Mouse (Mus musculus): ENCODE results near the gene Pkp4. TPM values are rescaled to one million over a fixed set of nuclear protein-coding genes. Genes with fewer than 3 reads are reported as not detected.

The Pkp4 gene
- polyA plus RNA-seq, 1 experiment from 2014 or later: 12.2 TPM

DNA sequence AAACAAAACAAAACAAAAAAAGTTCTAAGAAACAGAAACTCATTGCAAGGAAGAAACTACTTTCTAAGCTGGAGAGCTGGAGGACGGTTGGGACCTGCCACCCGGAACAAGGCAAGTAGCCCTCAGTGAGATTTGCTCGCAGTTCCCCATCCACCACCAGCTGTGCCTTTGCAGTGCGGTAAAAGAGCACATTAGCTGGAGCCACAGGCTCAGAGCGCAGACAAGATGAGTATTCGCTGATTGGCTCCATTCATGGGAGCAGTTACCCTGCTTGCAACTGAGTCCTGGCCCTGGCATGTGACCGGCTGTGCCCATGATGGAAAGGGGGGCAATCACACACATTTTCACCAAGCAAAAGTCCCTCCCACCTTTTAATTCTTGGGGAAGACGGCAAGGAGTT is 127.0 kb downstream of the Pkp4 start:
- Histone ChIP-seq H3K27ac (no peak overlapping the region), H3K4me2 (replicated peaks) (no peak overlapping the region), H3K4me3 (no peak overlapping the region), H3K9me3 (no peaks in the 10 kb centered on the region), H3K9ac (no peak overlapping the region), H3K36me3 (no peaks in the 10 kb centered on the region), H3K4me1 (0 out of 2 replicates have a peak, but pooled peaks cover 3% of the 10 kb centered on the region), H3K27me3 (replicated peaks) (no peaks in the 10 kb centered on the region)
- no peak for ATAC-seq (ENCODE audit: low FRiP score, low read depth)
- 68% methylated on average over 8 of the region's 8 CpGs for WGBS

DNA sequence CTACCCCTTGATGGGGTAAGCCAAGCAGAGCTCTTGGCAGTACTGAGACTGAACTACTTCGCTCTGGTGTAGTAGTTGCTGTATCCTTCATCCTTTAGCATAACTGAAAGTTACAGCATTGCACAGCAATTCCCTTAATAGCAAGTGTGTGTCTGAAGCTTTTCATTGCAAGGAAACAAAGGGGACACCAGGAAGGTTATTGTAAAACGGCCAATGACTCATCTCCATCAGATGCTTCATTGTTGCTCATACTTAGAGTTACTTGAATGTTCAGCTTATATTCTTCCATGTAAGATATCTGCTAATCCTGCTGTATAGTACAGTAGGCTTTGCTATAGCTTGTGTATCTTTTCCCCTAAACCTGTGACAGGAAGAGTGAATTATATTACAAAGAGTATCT is 128.8 kb downstream of the Pkp4 start:
- Histone ChIP-seq H3K9ac (no peak overlapping the region), H3K36me3 (no peaks in the 10 kb centered on the region), H3K27me3 (replicated peaks) (no peaks in the 10 kb centered on the region), H3K4me3 (no peak overlapping the region), H3K9me3 (no peaks in the 10 kb centered on the region), H3K27ac (no peak overlapping the region), H3K4me2 (replicated peaks) (no peak overlapping the region), H3K4me1 (0 out of 2 replicates have a peak, but pooled peaks cover 3% of the 10 kb centered on the region)
- ATAC-seq (ENCODE audit: low FRiP score, low read depth): no peak
- WGBS: 80% methylated on average over 2 of the region's 2 CpGs

- Histone ChIP-seq H3K36me3 (no peaks in the 10 kb centered on the region), H3K27me3 (replicated peaks) (no peaks in the 10 kb centered on the region), H3K9ac (no peak overlapping the region), H3K4me1 (0 out of 2 replicates have a peak, but pooled peaks cover 3% of the 10 kb centered on the region), H3K27ac (no peak overlapping the region), H3K9me3 (no peaks in the 10 kb centered on the region), H3K4me3 (no peak overlapping the region), H3K4me2 (replicated peaks) (no peak overlapping the region)
- WGBS: 61% methylated on average over 3 of the region's 3 CpGs
- no peak for ATAC-seq (ENCODE audit: low FRiP score, low read depth)
Observed at GRCm38 (mm10) chr2:59290391-59290790, 129.7 kb downstream of the Pkp4 start.

GRCm38 (mm10) chr2:59299831-59300230 is 139.2 kb downstream of the Pkp4 start:
- Histone ChIP-seq H3K9me3 (no peaks in the 10 kb centered on the region), H3K27ac (no peak overlapping the region), H3K27me3 (replicated peaks) (no peaks in the 10 kb centered on the region), H3K4me2 (replicated peaks) (no peak overlapping the region), H3K4me3 (no peak overlapping the region), H3K36me3 (no peaks in the 10 kb centered on the region), H3K4me1 (peaks cover 11% of the 10 kb centered on the region; the same call in 1 of the 2 replicates), H3K9ac (no peak overlapping the region)
- no peak for ATAC-seq (ENCODE audit: low FRiP score, low read depth)
- WGBS: 91% methylated on average over 3 of the region's 3 CpGs

GRCm38 (mm10) chr2:59301671-59302070 is 141.0 kb downstream of the Pkp4 start:
- H3K36me3 ChIP-seq: peaks cover 11% of the 10 kb centered on the region
- H3K9ac ChIP-seq: no peak overlapping the region
- no peak overlapping the region for H3K27ac ChIP-seq
- no peak overlapping the region for H3K4me2 ChIP-seq (replicated peaks)
- no peaks in the 10 kb centered on the region for H3K27me3 ChIP-seq (replicated peaks)
- WGBS: 22% methylated on average over 12 of the region's 12 CpGs
- H3K4me3 ChIP-seq: no peak overlapping the region
- H3K4me1 ChIP-seq: peaks cover 11% of the 10 kb centered on the region; the same call in 1 of the 2 replicates
- no peaks in the 10 kb centered on the region for H3K9me3 ChIP-seq
- ATAC-seq (ENCODE audit: low FRiP score, low read depth): peak; percentile 76

GRCm38 (mm10) chr2:59302430-59302829 is 141.8 kb downstream of the Pkp4 start:
- Histone ChIP-seq H3K4me2 (replicated peaks) (no peak overlapping the region), H3K36me3 (peaks cover 17% of the 10 kb centered on the region), H3K4me3 (no peak overlapping the region), H3K4me1 (peaks cover 11% of the 10 kb centered on the region; the same call in 1 of the 2 replicates), H3K9me3 (no peaks in the 10 kb centered on the region), H3K9ac (no peak overlapping the region), H3K27me3 (replicated peaks) (no peaks in the 10 kb centered on the region), H3K27ac (no peak overlapping the region)
- no peak for ATAC-seq (ENCODE audit: low FRiP score, low read depth)
- 68% methylated on average over 6 of the region's 6 CpGs for WGBS

DNA sequence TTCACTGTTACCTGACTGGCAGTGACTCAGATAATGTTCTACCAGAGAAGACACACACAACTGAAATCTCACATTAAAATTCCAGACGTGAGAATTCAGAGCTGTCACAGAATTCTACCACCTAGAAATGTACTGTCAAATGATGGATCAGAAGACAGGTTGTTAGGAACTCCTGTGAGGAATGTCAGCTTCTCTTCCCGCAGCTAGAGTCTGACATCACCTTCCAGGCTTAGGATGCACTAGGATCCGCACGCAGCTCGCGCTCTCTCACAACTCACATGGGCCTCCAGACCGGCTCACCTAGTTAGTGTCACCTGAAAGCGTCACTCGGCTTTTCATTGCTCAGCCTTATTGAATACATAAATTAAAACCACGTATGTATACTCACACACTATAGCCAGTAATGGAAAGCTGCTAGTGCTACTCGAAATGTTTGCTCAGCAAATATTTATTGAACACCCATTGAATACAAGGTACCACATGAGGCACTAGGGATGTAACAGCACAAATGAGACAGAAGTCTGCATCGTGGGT is 142.9 kb downstream of the Pkp4 start:
- Histone ChIP-seq H3K36me3 (peaks cover 29% of the 10 kb centered on the region), H3K4me2 (replicated peaks) (no peak overlapping the region), H3K9me3 (no peaks in the 10 kb centered on the region), H3K9ac (no peak overlapping the region), H3K4me1 (peaks cover 11% of the 10 kb centered on the region; the same call in 1 of the 2 replicates), H3K4me3 (no peak overlapping the region), H3K27ac (no peak overlapping the region), H3K27me3 (replicated peaks) (no peaks in the 10 kb centered on the region)
- 91% methylated on average over 12 of the region's 12 CpGs for WGBS
- ATAC-seq (ENCODE audit: low FRiP score, low read depth): no peak

GRCm38 (mm10) chr2:59307302-59307701 is 146.7 kb downstream of the Pkp4 start:
- no peak overlapping the region for H3K9ac ChIP-seq
- H3K27ac ChIP-seq: no peak overlapping the region
- 95% methylated on average over 8 of the region's 8 CpGs for WGBS
- no peaks in the 10 kb centered on the region for H3K27me3 ChIP-seq (replicated peaks)
- no peaks in the 10 kb centered on the region for H3K9me3 ChIP-seq
- ATAC-seq (ENCODE audit: low FRiP score, low read depth): no peak
- no peak overlapping the region for H3K4me2 ChIP-seq (replicated peaks)
- peaks cover 3% of the 10 kb centered on the region; the same call in 1 of the 2 replicates for H3K4me1 ChIP-seq
- H3K36me3 ChIP-seq: peaks cover 39% of the 10 kb centered on the region
- no peak overlapping the region for H3K4me3 ChIP-seq

GRCm38 (mm10) chr2:59308055-59308454 is 147.4 kb downstream of the Pkp4 start:
- WGBS: 93% methylated on average over 19 of the region's 19 CpGs
- Histone ChIP-seq H3K27me3 (replicated peaks) (no peaks in the 10 kb centered on the region), H3K36me3 (peaks cover 39% of the 10 kb centered on the region), H3K4me2 (replicated peaks) (no peak overlapping the region), H3K4me1 (no peaks in the 10 kb centered on the region), H3K4me3 (no peak overlapping the region), H3K9me3 (no peaks in the 10 kb centered on the region), H3K27ac (no peak overlapping the region), H3K9ac (no peak overlapping the region)
- ATAC-seq (ENCODE audit: low FRiP score, low read depth): 0 out of 2 replicates have a peak, but pooled peaks have one; percentile 37

- Histone ChIP-seq H3K9ac (no peak overlapping the region), H3K36me3 (peaks cover 20% of the 10 kb centered on the region), H3K4me3 (no peak overlapping the region), H3K4me1 (no peaks in the 10 kb centered on the region), H3K9me3 (peaks cover under 1% of the 10 kb centered on the region), H3K4me2 (replicated peaks) (no peak overlapping the region), H3K27me3 (replicated peaks) (no peaks in the 10 kb centered on the region), H3K27ac (no peak overlapping the region)
- ATAC-seq (ENCODE audit: low FRiP score, low read depth): no peak
- WGBS: 65% methylated on average over 6 of the region's 6 CpGs
Observed at GRCm38 (mm10) chr2:59313293-59313692, 152.6 kb downstream of the Pkp4 start.

DNA sequence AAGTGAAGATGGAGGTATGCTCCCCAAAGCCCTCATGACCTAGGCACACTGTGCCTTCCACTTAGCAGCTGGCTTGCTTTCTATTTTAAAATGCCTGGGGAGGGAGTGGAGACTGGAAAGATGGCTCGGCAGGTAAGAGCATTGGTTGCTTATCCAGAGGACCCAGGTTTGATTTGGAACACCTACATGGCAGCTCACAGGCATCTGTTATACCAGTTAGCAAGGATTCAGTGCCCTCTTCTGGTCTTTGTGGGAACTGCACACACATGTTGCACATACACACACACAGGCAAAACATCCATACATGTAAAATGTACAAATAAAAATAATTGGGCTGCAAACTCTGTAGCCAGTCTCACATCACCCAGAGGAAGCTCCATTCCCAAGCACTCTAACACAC is 158.0 kb downstream of the Pkp4 start:
- 97% methylated on average over 1 of the region's 1 CpGs for WGBS
- no peak overlapping the region for H3K4me3 ChIP-seq
- H3K27ac ChIP-seq: no peak overlapping the region
- H3K9ac ChIP-seq: no peak overlapping the region
- peaks cover 41% of the 10 kb centered on the region for H3K36me3 ChIP-seq
- ATAC-seq (ENCODE audit: low FRiP score, low read depth): no peak
- H3K9me3 ChIP-seq: peaks cover 19% of the 10 kb centered on the region
- H3K4me1 ChIP-seq: no peaks in the 10 kb centered on the region
- no peak overlapping the region for H3K4me2 ChIP-seq (replicated peaks)
- no peaks in the 10 kb centered on the region for H3K27me3 ChIP-seq (replicated peaks)

DNA sequence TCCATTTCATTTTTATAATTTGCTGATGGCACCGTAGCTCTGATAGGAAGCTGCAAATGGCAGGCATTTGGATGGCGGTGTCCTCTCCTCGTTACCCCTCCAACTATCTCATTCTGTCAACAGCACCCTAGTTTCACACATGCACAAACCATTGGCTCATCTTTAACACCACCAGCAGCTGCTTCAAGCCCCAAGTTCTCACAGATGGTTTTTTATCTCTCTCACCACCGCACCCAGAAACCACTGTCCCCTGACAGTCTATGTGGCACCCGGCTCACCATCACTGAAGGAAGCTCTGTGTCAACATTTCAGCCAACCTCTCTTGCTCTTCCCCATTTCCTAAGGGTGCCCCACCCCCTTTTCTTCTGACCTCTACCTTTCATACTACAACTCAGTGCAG is 167.3 kb downstream of the Pkp4 start:
- Histone ChIP-seq H3K36me3 (no peaks in the 10 kb centered on the region), H3K4me3 (no peak overlapping the region), H3K9ac (no peak overlapping the region), H3K4me2 (replicated peaks) (no peak overlapping the region), H3K9me3 (no peaks in the 10 kb centered on the region), H3K27me3 (replicated peaks) (no peaks in the 10 kb centered on the region), H3K27ac (no peak overlapping the region), H3K4me1 (no peaks in the 10 kb centered on the region)
- ATAC-seq (ENCODE audit: low FRiP score, low read depth): no peak
- WGBS: 91% methylated on average over 5 of the region's 5 CpGs

GRCm38 (mm10) chr2:59331093-59331492 is 170.4 kb downstream of the Pkp4 start:
- no peaks in the 10 kb centered on the region for H3K4me1 ChIP-seq
- 83% methylated on average over 9 of the region's 9 CpGs for WGBS
- H3K9me3 ChIP-seq: no peaks in the 10 kb centered on the region
- H3K27me3 ChIP-seq (replicated peaks): no peaks in the 10 kb centered on the region
- H3K4me2 ChIP-seq (replicated peaks): no peak overlapping the region
- ATAC-seq (ENCODE audit: low FRiP score, low read depth): no peak
- no peak overlapping the region for H3K27ac ChIP-seq
- H3K9ac ChIP-seq: no peak overlapping the region
- H3K36me3 ChIP-seq: 0 out of 2 replicates have a peak, but pooled peaks cover 4% of the 10 kb centered on the region
- H3K4me3 ChIP-seq: no peak overlapping the region
